Mouse (Mus musculus) lung, adult 2 months (tissue): ENCODE data around the gene Klhdc8a.

Source experiments
- CTCF ChIP-seq: fragments of 200-500 bp; IDR thresholded peaks from 2 replicates; pipeline ENCODE4 v1.5.1; 2011; ENCODE audit warnings: mild to moderate bottlenecking, low read length, control low read depth; ENCODE audit not compliant: insufficient read depth
- POLR2A ChIP-seq: fragments of 200-500 bp; IDR thresholded peaks from 2 replicates; pipeline ENCODE4 v1.6.1; 2011; ENCODE audit warnings: low read depth, mild to moderate bottlenecking, control low read depth, low read length, borderline replicate concordance; ENCODE audit errors: extremely low read depth

GRCm38 (mm10) chr1:132343656-132344055, 45.2 kb downstream of the Klhdc8a start:
- TF ChIP-seq CTCF (no peak), POLR2A (no peak)
